Mouse (Mus musculus) midbrain, embryonic 13.5 days (tissue): ENCODE results near the gene Sfxn1. TPM values are rescaled to one million over a fixed set of nuclear protein-coding genes. Genes with fewer than 3 reads are reported as not detected.
A peak's percentile ranks its signal among the peaks of the same experiment; 100 is the strongest.

ENCODE experiments used
- ATAC-seq: fragments of 200-750 bp; cut with Nextera tagmentation; 2 replicates; pipeline ENCODE4 v1.8.0; 2017; ENCODE audit warnings: mild to moderate bottlenecking, moderate TSS enrichment, moderate library complexity
- H3K27ac ChIP-seq: fragments of 300-500 bp; sonication (generic); 2 replicates; pipeline ENCODE4 v1.5.1; 2015; ENCODE audit warnings: inconsistent platforms, mild to moderate bottlenecking, moderate library complexity
- H3K27me3 ChIP-seq: fragments of 300-500 bp; sonication (generic); 2 replicates; pipeline ENCODE4 v1.6.1; 2015; ENCODE audit warnings: mild to moderate bottlenecking, inconsistent platforms
- H3K36me3 ChIP-seq: fragments of 300-500 bp; sonication (generic); 2 replicates; pipeline ENCODE4 v1.6.1; 2015; ENCODE audit warnings: mild to moderate bottlenecking, inconsistent platforms
- H3K4me1 ChIP-seq: fragments of 300-500 bp; sonication (generic); replicated peaks from 2 replicates; pipeline ENCODE4 v1.6.1; 2015; ENCODE audit warnings: inconsistent platforms
- H3K4me2 ChIP-seq: fragments of 300-500 bp; sonication (generic); replicated peaks from 2 replicates; pipeline ENCODE4 v1.6.1; 2015; ENCODE audit warnings: moderate library complexity, mild to moderate bottlenecking, inconsistent platforms
- H3K4me3 ChIP-seq: fragments of 300-500 bp; sonication (generic); replicated peaks from 2 replicates; pipeline ENCODE4 v1.5.1; 2015; ENCODE audit warnings: mild to moderate bottlenecking, inconsistent platforms
- H3K9ac ChIP-seq: fragments of 300-500 bp; sonication (generic); replicated peaks from 2 replicates; pipeline ENCODE4 v1.6.1; 2015; ENCODE audit warnings: mild to moderate bottlenecking, inconsistent platforms
- H3K9me3 ChIP-seq: fragments of 300-500 bp; sonication (generic); 2 replicates; pipeline ENCODE4 v1.6.1; 2016; ENCODE audit warnings: mild to moderate bottlenecking, inconsistent platforms
- WGBS: fragments of 180-500 bp; shearing (Covaris S2); methylation state at CpG from one replicate; pipeline ENCODE4 v1.1.7; 2015; 5-methylcytosine and 5-hydroxymethylcytosine counted together
- polyA plus RNA-seq: library from polyadenylated mRNA; unstranded; fragments of >200 nt; fragmentation: Nextera tagmentation; extraction: Ambion mirVana; gene quantifications from 2 replicates; pipeline ENCODE4 v1.2.1, GENCODE M21; 2015

The Sfxn1 gene
- polyA plus RNA-seq, 1 experiment from 2014 or later, result 82.2 TPM

DNA sequence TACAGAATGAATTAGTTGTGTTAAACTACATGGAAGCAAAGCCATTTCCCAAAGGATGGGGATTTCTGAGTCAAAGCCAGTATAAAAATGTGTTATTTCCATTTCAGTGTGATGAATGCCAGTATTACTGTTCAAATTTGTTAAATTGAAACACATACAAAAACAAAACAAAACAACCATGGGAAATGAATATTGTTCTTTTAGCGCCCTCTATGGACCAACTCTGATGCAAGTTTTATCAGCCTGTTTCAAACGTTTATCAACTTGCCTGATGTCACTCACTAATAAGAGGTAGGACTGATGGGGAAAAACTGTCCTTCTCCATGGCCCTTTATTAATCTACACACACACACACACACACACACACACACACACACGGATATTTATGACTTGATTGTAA lies 8.4 kb upstream of the Sfxn1 start:
- no peak for ATAC-seq
- peaks cover 19% of the 10 kb centered on the region for H3K27me3 ChIP-seq
- H3K27ac ChIP-seq, result no peak overlapping the region
- no peak overlapping the region for H3K4me2 ChIP-seq
- H3K4me1 ChIP-seq, result peaks cover 11% of the 10 kb centered on the region; the same call in 1 of the 2 replicates
- H3K36me3 ChIP-seq, result no peaks in the 10 kb centered on the region
- H3K9ac ChIP-seq, result no peak overlapping the region
- 1% methylated on average over 3 of the region's 3 CpGs for WGBS
- no peaks in the 10 kb centered on the region for H3K9me3 ChIP-seq
- no peak overlapping the region for H3K4me3 ChIP-seq

DNA sequence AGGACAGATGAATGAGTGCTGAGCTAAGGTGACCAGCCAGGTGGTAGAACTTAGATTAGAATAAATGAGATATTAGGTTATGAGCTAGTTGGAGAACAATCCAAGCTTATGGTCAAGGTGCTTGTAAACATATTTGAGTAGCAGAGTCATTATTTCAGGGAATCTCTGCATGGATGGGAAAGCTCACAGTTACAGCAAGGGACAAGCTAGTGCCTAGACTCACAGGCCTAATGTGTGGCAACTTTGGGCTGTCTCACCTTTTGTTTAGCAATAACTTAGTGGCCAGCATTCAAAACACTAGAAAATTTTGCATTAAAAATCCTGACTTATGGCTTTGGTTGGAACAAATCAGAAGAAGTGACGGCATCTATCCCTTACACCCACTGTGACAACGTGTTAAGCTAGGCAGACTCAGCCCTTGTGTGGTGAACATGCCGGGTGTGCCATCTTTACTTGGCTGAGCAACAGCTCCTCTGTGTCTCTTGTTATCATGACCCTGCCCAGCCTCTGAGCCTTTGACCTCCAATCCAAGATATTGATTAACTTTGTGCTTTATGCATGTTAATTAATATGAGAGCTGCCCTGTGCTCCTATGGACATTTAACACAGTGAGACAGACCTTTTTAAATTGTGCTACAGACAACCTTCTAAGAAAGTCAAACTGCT lies 5.5 kb upstream of the Sfxn1 start:
- H3K4me2 ChIP-seq, result no peak overlapping the region
- peaks cover 12% of the 10 kb centered on the region; the same call in 1 of the 2 replicates for H3K4me1 ChIP-seq
- H3K9ac ChIP-seq, result no peak overlapping the region
- H3K4me3 ChIP-seq, result no peak overlapping the region
- H3K36me3 ChIP-seq, result no peaks in the 10 kb centered on the region
- no peaks in the 10 kb centered on the region for H3K9me3 ChIP-seq
- no peak overlapping the region for H3K27ac ChIP-seq
- no peak for ATAC-seq
- peaks cover 19% of the 10 kb centered on the region for H3K27me3 ChIP-seq
- WGBS, result 87% methylated on average over 3 of the region's 3 CpGs

DNA sequence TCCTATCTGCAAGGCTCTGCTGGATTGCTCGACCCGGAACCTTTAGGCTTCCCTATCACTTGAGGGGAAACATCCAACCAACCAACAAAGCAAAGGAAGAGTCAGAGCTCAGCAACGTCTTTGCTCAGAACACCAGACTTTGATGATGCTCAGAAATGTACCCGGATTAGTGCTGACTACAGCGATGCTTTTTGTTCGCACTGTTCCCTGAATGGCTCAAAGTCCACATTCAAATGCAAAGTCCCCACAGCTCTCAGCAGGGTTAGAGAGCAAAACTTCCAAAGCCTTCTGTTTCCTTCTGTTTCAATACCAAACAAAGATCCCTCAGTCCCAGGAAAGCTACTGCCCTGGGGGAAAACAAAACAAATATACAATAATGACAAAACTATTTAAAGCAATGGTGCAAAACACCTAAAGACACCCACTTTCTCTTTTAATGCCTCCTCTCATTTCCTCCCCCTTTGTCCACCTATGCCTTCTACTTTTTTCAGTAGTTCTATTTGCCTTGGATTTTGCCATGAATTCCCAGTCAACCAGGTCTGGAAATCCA lies 4.0 kb upstream of the Sfxn1 start:
- no peak overlapping the region for H3K9ac ChIP-seq
- no peak for ATAC-seq
- WGBS, result 1% methylated on average over 6 of the region's 6 CpGs
- no peak overlapping the region for H3K4me2 ChIP-seq
- H3K9me3 ChIP-seq, result no peaks in the 10 kb centered on the region
- H3K27me3 ChIP-seq, result peaks cover 19% of the 10 kb centered on the region
- H3K4me3 ChIP-seq, result no peak overlapping the region
- 0 out of 2 replicates have a peak overlapping the region, but pooled peaks have one; percentile 42 for H3K27ac ChIP-seq
- H3K36me3 ChIP-seq, result no peaks in the 10 kb centered on the region
- peaks cover 17% of the 10 kb centered on the region for H3K4me1 ChIP-seq

DNA sequence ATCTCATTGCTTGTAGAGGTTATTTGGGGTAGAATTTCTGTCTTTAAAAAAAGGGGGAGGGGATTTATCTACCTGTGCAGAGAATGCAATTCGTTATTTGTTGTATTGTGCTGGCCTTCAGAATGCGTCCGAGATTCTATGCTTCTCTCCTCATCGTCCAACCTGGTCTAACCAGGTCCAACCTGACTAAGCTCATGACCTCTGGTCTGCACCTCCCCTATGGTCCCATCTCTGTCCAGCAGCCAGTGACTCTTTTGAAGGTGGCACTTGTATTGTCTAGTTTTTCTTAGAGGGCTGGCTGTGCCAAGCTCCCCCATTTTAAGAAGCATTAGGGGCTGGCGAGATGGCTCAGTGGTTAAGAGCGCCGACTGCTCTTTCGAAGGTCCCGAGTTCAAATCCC lies 658 bp upstream of the Sfxn1 start:
- H3K27ac ChIP-seq, result no peak overlapping the region
- peaks cover 32% of the 10 kb centered on the region for H3K4me1 ChIP-seq
- H3K27me3 ChIP-seq, result 0 out of 2 replicates have a peak, but pooled peaks cover 3% of the 10 kb centered on the region
- H3K9me3 ChIP-seq, result no peaks in the 10 kb centered on the region
- ATAC-seq, result no peak
- WGBS, result 95% methylated on average over 9 of the region's 9 CpGs
- H3K9ac ChIP-seq, result no peak overlapping the region
- H3K4me2 ChIP-seq, result no peak overlapping the region
- H3K4me3 ChIP-seq, result no peak overlapping the region
- H3K36me3 ChIP-seq, result peaks cover 4% of the 10 kb centered on the region; the same call in 1 of the 2 replicates

DNA sequence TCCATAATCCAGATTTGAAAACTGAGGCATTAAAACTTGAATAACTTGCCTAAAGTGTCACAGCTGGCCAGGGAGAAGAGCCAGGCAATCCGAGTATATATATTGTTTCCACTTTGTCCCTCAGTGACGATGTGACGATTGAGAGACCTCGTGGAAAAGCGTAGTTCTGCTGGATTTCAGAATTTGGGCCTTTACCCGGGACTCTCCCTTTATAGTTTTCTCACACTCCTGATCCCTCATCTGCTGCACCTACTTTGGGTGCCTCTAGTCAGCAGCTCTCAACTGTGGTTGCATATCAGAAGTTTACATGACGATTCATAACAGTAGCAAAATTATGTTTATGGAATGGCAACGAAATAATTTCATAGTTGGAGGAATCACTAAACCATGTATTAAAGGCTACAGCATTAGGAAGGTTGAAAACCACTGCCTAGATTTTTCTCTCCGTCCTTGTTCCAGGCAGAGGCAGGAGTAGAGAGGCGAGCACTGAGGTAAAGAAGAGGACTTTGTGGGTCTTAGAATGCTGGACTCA lies 923 bp downstream of the Sfxn1 start:
- no peaks in the 10 kb centered on the region for H3K9me3 ChIP-seq
- peaks cover 28% of the 10 kb centered on the region for H3K4me1 ChIP-seq
- H3K4me2 ChIP-seq, result peak overlapping the region; percentile 68
- no peak for ATAC-seq
- peaks cover 4% of the 10 kb centered on the region; the same call in 1 of the 2 replicates for H3K36me3 ChIP-seq
- peak overlapping the region; percentile 71 for H3K4me3 ChIP-seq
- H3K9ac ChIP-seq, result peak overlapping the region; percentile 87
- no peak overlapping the region; the same call in 1 of the 2 replicates for H3K27ac ChIP-seq
- 39% methylated on average over 10 of the region's 10 CpGs for WGBS
- no peaks in the 10 kb centered on the region for H3K27me3 ChIP-seq

DNA sequence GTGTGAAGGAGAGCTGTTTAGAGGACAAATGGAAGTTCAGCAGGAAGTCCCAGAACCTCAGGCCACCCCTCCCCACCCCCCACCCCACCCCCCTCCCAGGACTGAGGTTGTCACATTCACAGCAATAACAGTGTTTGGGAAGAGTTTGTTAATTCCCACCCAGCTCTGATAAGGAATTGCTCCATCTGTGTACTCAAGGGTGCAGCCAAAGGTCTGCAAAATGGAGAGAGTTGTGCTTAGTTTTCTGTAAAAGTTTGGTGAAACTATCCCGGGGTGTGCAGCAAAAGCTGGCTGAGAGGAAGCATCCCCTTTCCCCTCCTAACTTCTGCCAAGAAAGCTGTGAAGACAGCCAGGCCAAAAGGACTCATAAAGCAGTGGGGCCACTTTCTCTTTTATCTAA lies 1.4 kb downstream of the Sfxn1 start:
- ATAC-seq, result no peak
- H3K9ac ChIP-seq, result no peak overlapping the region
- WGBS, result 48% methylated on average over 1 of the region's 1 CpGs

DNA sequence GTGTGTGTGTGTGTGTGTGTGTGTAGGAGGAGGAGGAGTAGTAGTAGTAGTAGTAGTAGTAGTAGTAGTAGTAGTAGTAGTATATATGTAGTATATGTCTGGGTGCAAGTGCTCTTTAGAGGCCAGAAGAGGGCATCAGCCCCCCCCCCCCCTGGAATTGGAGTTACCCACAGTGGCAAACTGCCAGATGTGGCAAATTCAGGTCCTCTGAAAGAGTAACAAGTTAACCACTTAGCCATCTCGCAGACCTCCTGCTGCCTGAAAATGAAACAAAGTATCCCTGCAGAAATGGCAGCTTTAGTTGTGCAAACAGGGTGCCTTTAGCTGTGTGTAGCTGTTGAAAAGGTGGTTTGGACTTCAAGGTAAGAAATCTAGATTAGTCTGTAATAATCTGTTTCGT lies 1.8 kb downstream of the Sfxn1 start:
- Histone ChIP-seq H3K9ac (no peak overlapping the region), H3K4me1 (peaks cover 23% of the 10 kb centered on the region), H3K36me3 (peaks cover 4% of the 10 kb centered on the region; the same call in 1 of the 2 replicates), H3K4me3 (no peak overlapping the region), H3K27ac (no peak overlapping the region), H3K9me3 (no peaks in the 10 kb centered on the region), H3K4me2 (no peak overlapping the region), H3K27me3 (no peaks in the 10 kb centered on the region)
- WGBS, result 74% methylated on average over 2 of the region's 2 CpGs
- ATAC-seq, result no peak

More for the DNA sequence above, 1.4 kb downstream of the Sfxn1 start:
- peak overlapping the region; percentile 71; the same call in 1 of the 2 replicates for H3K4me3 ChIP-seq
- H3K36me3 ChIP-seq, result peaks cover 4% of the 10 kb centered on the region; the same call in 1 of the 2 replicates
- H3K27me3 ChIP-seq, result no peaks in the 10 kb centered on the region
- H3K9me3 ChIP-seq, result no peaks in the 10 kb centered on the region
- H3K27ac ChIP-seq, result no peak overlapping the region
- peak overlapping the region; percentile 68 for H3K4me2 ChIP-seq
- peaks cover 26% of the 10 kb centered on the region for H3K4me1 ChIP-seq

DNA sequence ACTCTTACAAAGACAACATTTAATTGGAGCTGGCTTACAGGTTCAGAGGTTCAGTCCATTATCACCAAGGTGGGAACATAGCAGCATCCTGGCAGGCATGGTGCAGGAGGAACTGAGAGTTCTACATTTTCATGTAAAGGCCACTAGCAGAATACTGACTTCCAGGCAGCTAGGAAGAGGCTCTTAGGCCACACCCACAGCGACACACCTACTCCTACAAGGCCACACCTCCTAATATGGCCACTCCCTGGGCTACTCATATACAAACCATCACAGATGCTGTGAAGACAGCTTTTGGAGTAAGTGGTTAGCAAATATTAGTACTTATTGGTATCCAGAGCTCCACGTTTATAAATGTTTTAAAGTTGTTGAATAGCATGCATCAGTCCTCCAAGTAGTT lies 3.7 kb downstream of the Sfxn1 start:
- 94% methylated on average over 2 of the region's 2 CpGs for WGBS
- Histone ChIP-seq H3K4me2 (no peak overlapping the region), H3K9me3 (no peaks in the 10 kb centered on the region), H3K27ac (no peak overlapping the region), H3K4me3 (no peak overlapping the region), H3K9ac (no peak overlapping the region), H3K27me3 (no peaks in the 10 kb centered on the region), H3K4me1 (peaks cover 30% of the 10 kb centered on the region), H3K36me3 (peaks cover 4% of the 10 kb centered on the region; the same call in 1 of the 2 replicates)
- no peak for ATAC-seq

DNA sequence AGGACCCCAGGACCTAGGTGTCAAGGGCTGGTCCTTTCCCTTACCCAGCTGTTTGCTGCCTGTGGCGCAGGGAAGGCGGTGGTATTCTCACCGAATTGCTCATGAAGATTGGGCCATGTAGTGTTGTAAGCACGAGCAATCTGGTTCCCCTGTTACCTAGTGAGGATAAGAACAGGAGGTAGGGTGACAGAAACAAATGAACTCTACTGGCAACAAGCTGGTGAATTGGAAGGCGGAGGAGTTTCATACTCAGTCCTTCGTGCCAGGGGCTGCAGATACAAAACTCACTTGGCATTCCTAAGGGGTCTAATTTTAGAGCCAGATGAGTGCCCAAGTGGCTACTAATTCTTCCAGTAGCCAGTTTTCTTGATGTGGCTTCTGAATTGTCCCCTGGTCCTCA lies 4.4 kb downstream of the Sfxn1 start:
- Histone ChIP-seq H3K4me1 (peaks cover 30% of the 10 kb centered on the region), H3K36me3 (peaks cover 4% of the 10 kb centered on the region; the same call in 1 of the 2 replicates), H3K4me3 (no peak overlapping the region), H3K9me3 (no peaks in the 10 kb centered on the region), H3K27me3 (no peaks in the 10 kb centered on the region), H3K9ac (no peak overlapping the region), H3K4me2 (no peak overlapping the region), H3K27ac (no peak overlapping the region)
- no peak for ATAC-seq
- WGBS, result 98% methylated on average over 6 of the region's 6 CpGs

DNA sequence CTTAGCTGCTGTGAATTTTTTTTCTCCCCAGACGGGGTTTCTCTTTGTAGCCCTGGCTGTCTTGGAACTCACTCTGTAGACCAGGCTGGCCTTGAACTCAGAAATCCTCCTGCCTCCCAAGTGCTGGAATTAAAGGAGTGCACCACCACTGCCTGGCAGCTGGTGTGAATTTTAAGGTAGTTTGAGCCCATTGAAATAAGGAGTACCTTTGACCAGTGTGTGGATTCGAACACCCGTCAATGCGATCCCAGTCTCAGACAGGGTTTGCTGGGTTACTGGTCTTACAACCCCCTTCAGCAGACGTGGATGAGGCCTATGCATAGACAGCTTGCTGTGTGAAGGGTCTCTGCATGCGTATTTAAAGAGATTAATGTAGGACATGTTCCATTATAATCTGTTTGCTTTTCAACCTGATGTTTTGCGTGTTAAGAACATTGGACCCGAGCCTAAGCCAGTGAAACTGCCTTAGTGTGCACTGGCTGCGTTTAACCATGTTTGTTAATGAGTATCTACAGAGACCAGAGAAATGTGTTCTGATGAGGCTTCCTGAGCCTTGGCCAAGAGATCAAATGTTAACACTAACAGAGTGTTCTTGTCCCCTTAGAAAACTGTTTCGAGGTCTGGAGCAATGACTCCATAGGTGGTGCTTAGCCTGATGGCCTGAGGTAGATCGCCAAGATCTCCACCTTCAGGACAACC lies 5.2 kb downstream of the Sfxn1 start:
- WGBS, result 91% methylated on average over 11 of the region's 11 CpGs
- Histone ChIP-seq H3K27me3 (no peaks in the 10 kb centered on the region), H3K9ac (no peak overlapping the region), H3K36me3 (peaks cover 4% of the 10 kb centered on the region; the same call in 1 of the 2 replicates), H3K4me3 (no peak overlapping the region), H3K4me2 (no peak overlapping the region), H3K27ac (no peak overlapping the region), H3K4me1 (peaks cover 30% of the 10 kb centered on the region), H3K9me3 (no peaks in the 10 kb centered on the region)
- ATAC-seq, result no peak

DNA sequence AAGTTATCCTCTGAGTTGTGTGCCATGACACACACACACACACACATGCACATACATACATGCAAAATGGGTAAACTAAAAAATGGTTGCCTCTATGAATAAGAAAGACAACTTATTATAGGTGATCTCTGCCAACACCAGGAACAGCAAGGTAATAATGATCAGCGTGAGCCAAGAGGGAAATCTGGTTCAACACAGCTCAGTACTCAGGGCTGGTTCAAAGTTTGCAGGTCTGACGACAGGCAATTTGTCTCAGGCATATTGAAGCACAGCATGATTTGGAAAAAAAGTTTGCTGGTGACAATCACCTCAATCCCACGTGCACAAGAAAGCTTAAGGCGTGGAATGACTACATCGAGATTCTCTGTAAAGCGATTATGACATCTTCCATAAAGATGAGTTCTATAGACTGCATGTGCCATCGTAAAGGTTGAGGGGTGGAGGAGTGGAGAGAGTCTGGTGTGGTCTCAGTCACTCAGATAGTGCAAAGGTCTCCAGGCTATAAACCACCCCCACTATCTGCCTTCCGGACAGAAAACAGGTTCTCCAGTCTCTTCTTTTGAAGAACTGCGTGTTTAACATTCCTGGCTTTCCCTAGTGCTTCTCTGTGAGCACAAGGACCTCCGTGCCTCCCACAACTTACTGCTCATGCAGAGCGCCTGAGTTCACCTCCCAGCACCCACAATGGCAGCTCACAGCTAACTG lies 6.0 kb downstream of the Sfxn1 start:
- H3K9me3 ChIP-seq, result no peaks in the 10 kb centered on the region
- no peak overlapping the region for H3K9ac ChIP-seq
- H3K27me3 ChIP-seq, result no peaks in the 10 kb centered on the region
- no peak overlapping the region for H3K27ac ChIP-seq
- ATAC-seq, result no peak
- H3K4me3 ChIP-seq, result no peak overlapping the region
- H3K36me3 ChIP-seq, result peaks cover 4% of the 10 kb centered on the region; the same call in 1 of the 2 replicates
- WGBS, result 84% methylated on average over 11 of the region's 11 CpGs
- no peak overlapping the region for H3K4me2 ChIP-seq
- H3K4me1 ChIP-seq, result peaks cover 26% of the 10 kb centered on the region
